Mouse (Mus musculus) lung, embryonic 16.5 days (tissue): ENCODE data around the gene Fam222b. TPM values are rescaled to one million over a fixed set of nuclear protein-coding genes. Genes with fewer than 3 reads are reported as not detected.

Experiments used
- ATAC-seq: fragments of 200-750 bp; cut with Nextera tagmentation; 2 replicates; pipeline ENCODE4 v1.8.0; 2017; ENCODE audit warnings: low read depth, mild to moderate bottlenecking, moderate library complexity
- H3K27ac ChIP-seq: fragments of 300-500 bp; sonication (generic); 2 replicates; pipeline ENCODE4 v1.5.1; 2014; ENCODE audit warnings: mild to moderate bottlenecking, control low read depth, low read length
- H3K27me3 ChIP-seq: fragments of 300-500 bp; sonication (generic); 2 replicates; pipeline ENCODE4 v1.6.1; 2014; ENCODE audit warnings: low read depth, low read length, mixed read lengths; ENCODE audit not compliant: control insufficient read depth, insufficient read depth
- H3K36me3 ChIP-seq: fragments of 300-500 bp; sonication (generic); 2 replicates; pipeline ENCODE4 v1.6.1; 2014; ENCODE audit warnings: low read length; ENCODE audit not compliant: control insufficient read depth, insufficient read depth
- H3K4me1 ChIP-seq: fragments of 300-500 bp; sonication (generic); replicated peaks from 2 replicates; pipeline ENCODE4 v1.6.1; 2014; ENCODE audit warnings: low read length, mixed read lengths; ENCODE audit not compliant: control insufficient read depth, insufficient read depth
- H3K4me2 ChIP-seq: fragments of 300-500 bp; sonication (generic); 2 replicates; pipeline ENCODE4 v1.6.1; 2014; ENCODE audit warnings: low read depth, low read length, control low read depth
- H3K4me3 ChIP-seq: fragments of 300-500 bp; sonication (generic); 2 replicates; pipeline ENCODE4 v1.5.1; 2014; ENCODE audit warnings: mild to moderate bottlenecking, low read length, control low read depth
- H3K9ac ChIP-seq: fragments of 300-500 bp; sonication (generic); 2 replicates; pipeline ENCODE4 v1.6.1; 2014; ENCODE audit warnings: low read length, control low read depth
- H3K9me3 ChIP-seq: fragments of 300-500 bp; sonication (generic); 2 replicates; pipeline ENCODE4 v1.6.1; 2016; ENCODE audit warnings: low read length; ENCODE audit not compliant: control insufficient read depth
- WGBS: fragments of 180-500 bp; shearing (Covaris S2); extraction: QIAGEN DNeasy Blood & Tissue Kit; methylation state at CpG from one replicate; pipeline ENCODE4 v1.1.7; 2014; 5-methylcytosine and 5-hydroxymethylcytosine counted together
- polyA plus RNA-seq: library from polyadenylated mRNA; unstranded; fragments of >200 nt; fragmentation: Nextera tagmentation; extraction: Ambion mirVana; gene quantifications from 2 replicates; pipeline ENCODE4 v1.2.1, GENCODE M21; 2015

The Fam222b gene
- polyA plus RNA-seq, 1 experiment from 2014 or later = 17.1 TPM

DNA sequence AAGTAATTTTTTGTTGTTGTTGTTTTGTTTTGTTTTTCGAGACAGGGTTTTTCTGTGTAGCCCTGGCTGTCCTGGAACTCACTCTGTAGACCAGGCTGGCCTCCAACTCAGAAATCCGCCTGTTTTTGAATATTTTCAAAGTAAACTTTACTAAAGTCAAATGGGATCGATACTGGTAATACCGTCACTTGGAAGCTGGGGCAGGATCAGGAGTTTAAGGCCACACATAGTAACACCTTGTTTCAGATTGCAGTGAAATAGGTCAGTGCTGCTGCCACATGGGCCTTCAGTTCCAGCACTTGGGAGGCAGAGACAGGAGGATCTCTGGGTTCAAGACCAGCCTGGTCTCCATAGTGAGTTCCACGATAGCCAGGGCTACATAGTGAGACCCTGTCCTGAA is 10.0 kb downstream of the Fam222b start:
- no peak for ATAC-seq
- no peak overlapping the region for H3K4me2 ChIP-seq
- H3K36me3 ChIP-seq = peaks cover 5% of the 10 kb centered on the region; the same call in 1 of the 2 replicates
- H3K4me3 ChIP-seq = no peak overlapping the region
- no peaks in the 10 kb centered on the region for H3K27me3 ChIP-seq
- 95% methylated on average over 5 of the region's 5 CpGs for WGBS
- peaks cover 3% of the 10 kb centered on the region; the same call in 1 of the 2 replicates for H3K4me1 ChIP-seq
- no peak overlapping the region for H3K9ac ChIP-seq
- H3K9me3 ChIP-seq = no peaks in the 10 kb centered on the region
- no peak overlapping the region for H3K27ac ChIP-seq

DNA sequence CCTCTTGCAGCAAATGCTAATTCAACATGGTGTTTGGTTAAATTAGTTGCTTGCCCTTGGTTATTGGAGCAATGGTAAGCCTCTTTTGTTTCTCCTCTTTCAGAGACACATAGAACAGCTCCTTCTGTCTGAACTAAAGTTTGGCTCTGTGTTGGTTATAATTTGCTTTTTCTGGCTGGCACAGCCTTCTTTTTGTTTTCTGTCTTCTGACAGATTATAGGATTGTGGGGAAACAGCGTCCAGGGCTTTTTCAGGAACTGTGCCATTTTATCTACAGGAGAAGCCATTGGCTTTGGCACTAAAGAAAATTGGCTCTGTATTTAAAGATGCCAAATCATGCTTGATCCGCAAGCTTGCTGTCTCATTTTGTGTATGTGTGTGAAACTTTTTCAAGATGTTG is 19.2 kb downstream of the Fam222b start:
- Histone ChIP-seq H3K4me1 (peaks cover 14% of the 10 kb centered on the region), H3K4me3 (no peak overlapping the region), H3K4me2 (no peak overlapping the region), H3K27ac (no peak overlapping the region), H3K27me3 (no peaks in the 10 kb centered on the region), H3K9ac (no peak overlapping the region), H3K9me3 (no peaks in the 10 kb centered on the region), H3K36me3 (no peaks in the 10 kb centered on the region)
- WGBS = 76% methylated on average over 2 of the region's 2 CpGs
- ATAC-seq = no peak

DNA sequence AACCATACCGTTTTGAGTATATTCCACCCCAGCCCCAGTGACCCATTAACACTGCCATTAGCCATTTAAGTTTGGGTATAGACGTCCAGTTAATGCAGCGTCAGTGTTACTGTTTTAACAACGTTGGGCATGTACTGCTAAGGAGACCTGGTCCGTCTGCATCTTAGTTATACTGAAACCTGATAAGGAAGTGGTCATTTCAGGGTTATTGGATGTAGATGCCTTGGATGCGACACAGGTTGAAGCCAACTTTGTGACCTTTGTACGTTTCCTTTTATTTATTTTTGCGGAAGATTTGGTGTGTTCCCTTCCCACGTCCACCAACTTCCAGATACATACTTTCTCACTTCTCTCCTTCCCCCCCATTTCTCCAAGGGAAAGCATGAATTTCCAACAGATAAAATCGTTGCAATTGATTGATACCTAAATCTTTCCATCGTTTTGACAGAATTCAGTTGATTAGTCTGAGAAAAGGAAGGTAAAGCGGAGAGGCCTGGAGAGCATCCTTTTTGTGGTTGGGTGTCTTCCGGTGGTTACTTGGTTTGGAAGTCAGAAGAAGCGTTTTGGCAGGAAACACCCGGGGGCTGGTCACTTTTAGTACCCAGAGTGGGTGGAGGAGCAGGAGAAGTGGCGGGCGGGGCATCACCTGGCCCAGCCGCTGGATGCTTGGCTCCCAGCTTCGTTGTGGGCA is 20.4 kb downstream of the Fam222b start:
- Histone ChIP-seq H3K27ac (peak overlapping the region; percentile 72), H3K9me3 (no peaks in the 10 kb centered on the region), H3K9ac (peak overlapping the region; percentile 80), H3K27me3 (no peaks in the 10 kb centered on the region), H3K4me1 (peaks cover 15% of the 10 kb centered on the region), H3K36me3 (no peaks in the 10 kb centered on the region), H3K4me2 (peak overlapping the region; percentile 65), H3K4me3 (peak overlapping the region; percentile 70)
- WGBS = 5% methylated on average over 19 of the region's 19 CpGs
- ATAC-seq = no peak

DNA sequence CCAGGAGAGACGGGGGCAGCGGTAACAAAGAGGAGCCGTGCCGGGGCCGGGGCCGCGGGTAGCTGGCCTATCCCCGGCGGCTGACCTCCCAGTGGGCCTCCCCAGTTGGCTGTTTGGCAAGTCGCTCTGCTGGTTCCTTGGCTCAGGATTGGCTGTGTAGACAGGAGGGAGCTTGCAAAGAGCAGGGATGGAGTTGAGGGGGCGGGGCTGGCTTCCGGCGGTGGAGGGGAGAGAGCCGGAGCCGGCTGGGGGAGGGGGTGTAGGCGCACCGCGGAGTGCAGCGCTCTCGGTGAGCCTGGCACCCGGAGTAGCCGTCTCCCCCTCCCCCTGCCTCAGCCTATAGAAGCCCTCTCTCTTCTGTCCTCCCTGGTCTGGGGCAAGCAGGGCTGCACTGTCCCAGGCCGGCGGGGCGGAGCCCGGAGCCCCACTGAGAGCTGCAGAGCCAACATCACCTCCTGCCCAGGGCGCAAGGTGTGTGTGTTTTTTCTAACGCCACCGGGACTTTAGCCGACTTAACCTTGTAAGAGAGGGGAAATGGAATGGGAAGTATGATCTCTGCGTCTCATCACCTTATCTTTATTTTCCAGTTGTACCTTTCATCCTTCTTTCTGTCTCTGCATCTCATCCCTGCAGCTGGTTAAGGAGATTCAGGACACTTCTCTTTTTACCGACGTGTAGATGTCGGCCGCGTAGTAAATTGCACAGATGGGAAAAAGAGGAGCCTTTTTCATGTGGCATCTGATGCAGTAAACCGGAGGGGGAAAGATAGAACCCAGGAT is 21.1 kb downstream of the Fam222b start:
- ATAC-seq = peak; percentile 100
- H3K4me1 ChIP-seq = peaks cover 17% of the 10 kb centered on the region

DNA sequence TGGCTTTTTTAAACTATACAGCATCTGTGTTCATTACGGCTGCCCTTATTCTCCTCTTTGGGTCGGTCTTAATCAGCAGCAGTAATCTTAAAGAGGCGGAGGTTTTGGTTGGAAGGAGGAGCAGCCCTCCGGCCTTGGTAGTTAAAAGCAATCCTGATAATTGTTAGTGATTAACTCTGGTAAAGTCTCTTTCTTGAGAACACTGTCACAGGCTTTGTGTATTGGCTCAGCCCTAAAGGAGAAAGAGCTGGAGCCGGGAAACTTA is 21.6 kb downstream of the Fam222b start:
- ATAC-seq = no peak
- peak overlapping the region; percentile 65 for H3K4me2 ChIP-seq
- no peaks in the 10 kb centered on the region for H3K9me3 ChIP-seq
- H3K27me3 ChIP-seq = no peaks in the 10 kb centered on the region
- H3K9ac ChIP-seq = peak overlapping the region; percentile 80
- H3K4me3 ChIP-seq = peak overlapping the region; percentile 70
- no peaks in the 10 kb centered on the region for H3K36me3 ChIP-seq
- H3K27ac ChIP-seq = no peak overlapping the region
- peaks cover 20% of the 10 kb centered on the region for H3K4me1 ChIP-seq
- 10% methylated on average over 5 of the region's 5 CpGs for WGBS

More for the DNA sequence above, 21.1 kb downstream of the Fam222b start:
- H3K27ac ChIP-seq = peak overlapping the region; percentile 72
- H3K4me2 ChIP-seq = peak overlapping the region; percentile 65
- under 1% methylated on average over 37 of the region's 37 CpGs for WGBS
- H3K9me3 ChIP-seq = no peaks in the 10 kb centered on the region
- H3K36me3 ChIP-seq = no peaks in the 10 kb centered on the region
- H3K4me3 ChIP-seq = peak overlapping the region; percentile 70
- H3K9ac ChIP-seq = peak overlapping the region; percentile 80
- no peaks in the 10 kb centered on the region for H3K27me3 ChIP-seq

DNA sequence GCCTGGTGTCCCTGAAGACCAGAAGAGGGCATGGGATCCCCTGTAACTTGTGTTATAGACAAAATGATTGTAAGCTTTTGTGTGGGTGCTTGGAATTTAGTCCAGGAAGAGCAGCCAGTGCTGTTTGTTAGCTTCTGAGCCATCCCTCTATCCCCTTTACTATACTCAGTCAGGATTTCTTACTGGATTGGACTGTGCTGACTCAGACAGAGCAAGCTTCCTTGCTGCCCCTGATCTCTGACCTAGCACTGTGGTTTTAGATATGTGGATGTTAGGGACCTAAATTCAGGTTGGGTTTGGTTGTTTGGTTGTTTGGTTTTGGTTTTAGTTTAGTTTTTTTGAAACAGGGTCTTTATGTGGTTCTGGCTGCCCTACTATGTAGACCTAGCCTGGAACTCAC is 24.0 kb downstream of the Fam222b start:
- Histone ChIP-seq H3K9me3 (no peaks in the 10 kb centered on the region), H3K4me3 (no peak overlapping the region), H3K27me3 (no peaks in the 10 kb centered on the region), H3K4me1 (peaks cover 23% of the 10 kb centered on the region), H3K4me2 (no peak overlapping the region), H3K9ac (no peak overlapping the region), H3K27ac (no peak overlapping the region), H3K36me3 (no peaks in the 10 kb centered on the region)
- no peak for ATAC-seq

DNA sequence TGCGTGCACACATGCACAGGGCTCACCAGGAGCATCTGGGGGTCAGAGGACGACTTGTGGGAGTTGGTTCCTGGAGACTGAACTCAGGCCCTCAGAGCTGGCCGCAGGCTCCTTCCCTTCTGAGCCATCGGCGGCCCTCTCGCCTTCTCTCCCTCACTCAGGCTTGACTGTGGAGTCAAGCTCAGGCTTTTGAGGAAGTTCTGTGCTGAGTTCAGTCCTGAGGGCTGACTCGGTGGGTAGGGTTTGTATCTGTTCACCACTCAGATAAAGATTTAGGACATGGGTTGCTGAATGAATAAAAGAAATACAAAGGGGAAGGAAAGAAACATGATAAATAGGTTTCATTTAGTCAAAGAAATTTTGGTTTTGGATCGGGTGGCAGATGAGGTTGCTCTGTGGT is 25.4 kb downstream of the Fam222b start:
- Histone ChIP-seq H3K27ac (no peak overlapping the region), H3K4me1 (peaks cover 16% of the 10 kb centered on the region), H3K36me3 (no peaks in the 10 kb centered on the region), H3K4me2 (no peak overlapping the region), H3K4me3 (no peak overlapping the region), H3K27me3 (no peaks in the 10 kb centered on the region), H3K9me3 (no peaks in the 10 kb centered on the region), H3K9ac (no peak overlapping the region)
- ATAC-seq = no peak
- WGBS = 68% methylated on average over 8 of the region's 8 CpGs

DNA sequence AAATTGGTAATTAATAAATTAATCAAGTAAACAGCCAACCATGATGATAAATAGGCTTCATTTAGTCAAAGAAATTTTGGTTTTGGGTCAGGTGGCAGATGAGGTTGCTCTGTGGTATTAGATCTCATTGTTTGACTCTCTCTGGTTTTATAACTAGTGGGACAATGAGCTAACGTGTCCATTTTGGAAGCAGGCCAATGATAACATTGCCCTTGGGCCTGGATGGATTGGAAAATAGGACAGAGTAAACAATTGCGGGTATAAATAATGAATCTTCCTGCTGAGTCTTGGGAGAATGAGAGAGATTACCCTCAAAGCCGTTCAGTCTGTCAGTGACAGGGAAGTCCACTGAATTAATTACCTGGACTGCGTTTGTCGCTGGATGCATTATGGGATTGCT is 26.7 kb downstream of the Fam222b start:
- H3K27me3 ChIP-seq = no peaks in the 10 kb centered on the region
- ATAC-seq = peak; percentile 34; the same call in 1 of the 2 replicates
- WGBS = 38% methylated on average over 5 of the region's 5 CpGs
- no peak overlapping the region for H3K9ac ChIP-seq
- no peak overlapping the region for H3K4me2 ChIP-seq
- H3K27ac ChIP-seq = no peak overlapping the region
- H3K4me3 ChIP-seq = no peak overlapping the region
- H3K36me3 ChIP-seq = no peaks in the 10 kb centered on the region
- H3K9me3 ChIP-seq = no peaks in the 10 kb centered on the region
- H3K4me1 ChIP-seq = peaks cover 11% of the 10 kb centered on the region

DNA sequence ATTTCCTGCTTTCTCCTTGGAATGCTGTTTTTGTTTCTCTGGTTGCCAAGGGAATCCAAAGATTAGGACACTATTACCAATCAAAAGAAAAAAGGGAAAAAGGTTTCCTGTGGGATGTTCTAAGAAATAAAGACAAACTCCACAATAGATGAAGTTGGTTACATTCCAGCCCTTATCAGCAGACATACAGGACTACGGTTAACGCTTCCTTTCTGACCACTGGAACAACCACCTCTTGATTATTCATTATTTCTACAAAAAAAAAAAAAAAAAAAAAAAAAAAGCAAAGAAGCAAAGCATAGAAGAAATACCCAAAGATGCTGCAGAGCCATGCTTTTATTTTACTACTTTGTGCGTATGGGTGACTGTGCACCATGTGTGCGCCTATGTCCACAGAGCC is 28.4 kb downstream of the Fam222b start:
- Histone ChIP-seq H3K27ac (no peak overlapping the region), H3K4me1 (peaks cover 10% of the 10 kb centered on the region), H3K36me3 (no peaks in the 10 kb centered on the region), H3K4me2 (no peak overlapping the region), H3K27me3 (no peaks in the 10 kb centered on the region), H3K4me3 (no peak overlapping the region), H3K9me3 (no peaks in the 10 kb centered on the region), H3K9ac (no peak overlapping the region)
- 77% methylated on average over 4 of the region's 4 CpGs for WGBS
- ATAC-seq = no peak
